Mouse (Mus musculus) bone marrow, adult 2 months (tissue): Measurements from ENCODE around the gene Cmbl. TPM values are rescaled to one million over a fixed set of nuclear protein-coding genes. Genes with fewer than 3 reads are reported as not detected.

Experiments used
- H3K27ac ChIP-seq: fragments of 200-500 bp; 2 replicates; pipeline ENCODE4 v1.5.1; 2012; ENCODE audit warnings: low read depth, mild to moderate bottlenecking, control low read depth, inconsistent platforms, low read length; ENCODE audit not compliant: control insufficient read depth, poor library complexity, insufficient read depth
- H3K4me1 ChIP-seq: fragments of 200-500 bp; 2 replicates; pipeline ENCODE4 v1.6.1; 2011; ENCODE audit warnings: low read length; ENCODE audit not compliant: control insufficient read depth, insufficient read depth
- H3K4me3 ChIP-seq: fragments of 200-500 bp; replicated peaks from 2 replicates; pipeline ENCODE3; 2011; ENCODE audit warnings: mild to moderate bottlenecking, low read depth, low read length, control low read depth; ENCODE audit not compliant: control insufficient read depth
- CTCF ChIP-seq: fragments of 200-500 bp; IDR thresholded peaks from 2 replicates; pipeline ENCODE4 v1.5.1; 2011; ENCODE audit warnings: low read length, control low read depth; ENCODE audit not compliant: control insufficient read depth, insufficient read depth
- POLR2A ChIP-seq: fragments of 200-500 bp; IDR thresholded peaks from 2 replicates; pipeline ENCODE4 v1.6.1; 2011; ENCODE audit warnings: low read depth, mild to moderate bottlenecking, control low read depth, low read length, borderline replicate concordance; ENCODE audit not compliant: control insufficient read depth
- WGBS: fragments of 180-500 bp; shearing (Covaris S2); methylation state at CpG from one replicate; pipeline ENCODE4 v1.1.7; 2018; 5-methylcytosine and 5-hydroxymethylcytosine counted together
- polyA plus RNA-seq: library from polyadenylated mRNA; stranded (reverse); fragments of >200 nt; gene quantifications from 2 replicates; pipeline ENCODE4 v1.2.4, GENCODE M21; 2011; ENCODE audit warnings: low replicate concordance; ENCODE audit not compliant: missing spikeins, insufficient read depth, insufficient read length

Gene Cmbl
- polyA plus RNA-seq, 1 experiment = 10.2 TPM

- Histone ChIP-seq H3K4me3 (no peak overlapping the region), H3K27ac (no peak overlapping the region), H3K4me1 (peaks cover 1% of the 10 kb centered on the region; the same call in 1 of the 2 replicates)
- whole genome bisulfite sequencing = 82% methylated on average over 13 of the region's 13 CpGs
- TF ChIP-seq CTCF (no peak), POLR2A (no peak)
These were observed 18.3 kb downstream of the Cmbl start for GRCm38 (mm10) chr15:31583304-31584085.

- 36% methylated on average over 7 of the region's 7 CpGs for WGBS
- Histone ChIP-seq H3K4me1 (peaks cover 1% of the 10 kb centered on the region; the same call in 1 of the 2 replicates), H3K4me3 (no peak overlapping the region), H3K27ac (no peak overlapping the region)
- TF ChIP-seq CTCF = no peak
These were observed 20.0 kb downstream of the Cmbl start for GRCm38 (mm10) chr15:31585238-31585637.

DNA sequence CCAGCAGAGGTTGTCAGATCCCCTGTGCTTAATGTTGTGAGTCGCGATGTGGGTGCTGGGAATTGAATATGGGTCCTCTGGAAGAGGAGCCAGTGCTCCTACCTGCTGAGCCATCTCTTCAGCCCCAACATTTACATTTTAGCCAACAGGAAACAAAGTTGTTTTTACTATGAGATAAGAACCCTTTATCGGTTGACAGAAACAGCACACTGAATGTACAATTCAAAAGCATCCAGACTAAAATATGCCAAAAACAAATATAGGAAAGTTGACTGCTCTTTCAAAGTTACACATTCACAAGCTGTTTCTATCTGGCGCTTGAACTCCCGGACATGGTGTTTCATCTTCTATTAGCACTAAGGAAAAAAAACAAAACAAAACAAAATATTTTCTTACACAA, 20.9 kb downstream of the Cmbl start:
- 72% methylated on average over 5 of the region's 5 CpGs for WGBS
- Histone ChIP-seq H3K4me3 (no peak overlapping the region), H3K4me1 (peaks cover 1% of the 10 kb centered on the region; the same call in 1 of the 2 replicates), H3K27ac (no peak overlapping the region)
- TF ChIP-seq CTCF = no peak
- TF ChIP-seq POLR2A = no peak

GRCm38 (mm10) chr15:31586519-31586918, 21.3 kb downstream of the Cmbl start:
- under 1% methylated on average over 4 of the region's 4 CpGs for WGBS
- no peak for TF ChIP-seq POLR2A
- peak; percentile 98 for TF ChIP-seq CTCF
- H3K4me1 ChIP-seq = peaks cover 1% of the 10 kb centered on the region; the same call in 1 of the 2 replicates

GRCm38 (mm10) chr15:31587789-31588188, 22.6 kb downstream of the Cmbl start:
- 37% methylated on average over 2 of the region's 2 CpGs for WGBS
- no peak overlapping the region for H3K4me3 ChIP-seq
- H3K4me1 ChIP-seq = peaks cover 1% of the 10 kb centered on the region; the same call in 1 of the 2 replicates

More at GRCm38 (mm10) chr15:31586519-31586918, 21.3 kb downstream of the Cmbl start:
- Histone ChIP-seq H3K4me3 (no peak overlapping the region), H3K27ac (no peak overlapping the region)

DNA sequence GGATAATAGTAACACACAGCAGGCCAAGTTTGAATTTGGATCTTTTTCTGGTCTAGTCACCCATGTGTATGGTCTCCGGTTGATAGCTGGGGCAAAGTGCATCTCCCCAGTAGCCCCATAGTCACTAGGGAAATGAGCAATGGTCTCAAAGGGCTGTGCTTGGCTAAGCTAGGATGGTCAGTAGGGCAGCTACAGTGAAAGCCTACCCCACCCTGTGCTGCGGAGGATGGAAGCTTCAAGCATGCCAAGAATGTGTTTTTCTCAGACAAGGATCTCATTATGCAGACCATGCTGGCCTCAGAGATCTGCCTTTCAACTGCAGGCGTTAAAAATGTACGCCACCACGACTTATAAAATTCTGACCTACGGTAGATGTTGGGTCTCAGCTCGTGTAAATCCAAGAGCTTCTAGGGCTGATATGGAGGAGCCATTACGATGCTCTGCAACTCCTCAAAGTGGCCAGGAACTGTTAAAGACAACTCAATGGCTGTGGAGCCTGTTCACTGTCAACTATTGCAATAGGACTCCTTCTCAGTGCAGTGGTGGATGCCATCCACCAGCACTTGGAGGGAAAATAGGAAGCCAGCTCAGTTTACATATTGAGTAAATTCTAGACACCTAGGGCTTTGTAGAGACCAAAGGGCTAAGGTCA, 23.9 kb downstream of the Cmbl start:
- WGBS = 77% methylated on average over 8 of the region's 8 CpGs
- TF ChIP-seq CTCF = no peak
- TF ChIP-seq POLR2A = no peak
- peaks cover 1% of the 10 kb centered on the region; the same call in 1 of the 2 replicates for H3K4me1 ChIP-seq
- no peak overlapping the region for H3K4me3 ChIP-seq
- H3K27ac ChIP-seq = no peak overlapping the region

More at GRCm38 (mm10) chr15:31587789-31588188, 22.6 kb downstream of the Cmbl start:
- TF ChIP-seq POLR2A = no peak
- no peak for TF ChIP-seq CTCF
- no peak overlapping the region for H3K27ac ChIP-seq

DNA sequence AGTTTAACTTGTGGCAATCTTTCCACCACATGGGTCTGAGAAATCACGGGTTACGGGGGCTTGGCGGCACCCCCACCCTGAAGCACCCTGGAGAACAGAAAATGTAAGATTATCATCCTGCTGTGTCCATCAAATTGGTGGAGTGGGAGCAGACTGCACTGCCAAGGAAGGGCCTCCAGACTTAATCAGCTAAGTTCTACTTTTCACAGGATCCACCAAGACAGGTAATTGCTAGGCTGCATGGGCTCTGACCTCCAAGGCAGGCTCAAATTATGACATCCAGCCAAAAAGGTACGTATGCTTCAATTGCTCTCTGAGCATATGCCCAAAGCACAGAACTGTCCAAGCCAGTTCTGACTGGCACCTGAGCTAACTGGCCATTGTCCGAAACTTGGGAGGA, 25.0 kb downstream of the Cmbl start:
- H3K27ac ChIP-seq = no peak overlapping the region
- 86% methylated on average over 5 of the region's 5 CpGs for WGBS
- no peak overlapping the region for H3K4me3 ChIP-seq
- TF ChIP-seq CTCF (no peak), POLR2A (no peak)
- peaks cover 1% of the 10 kb centered on the region; the same call in 1 of the 2 replicates for H3K4me1 ChIP-seq

- Histone ChIP-seq H3K27ac (no peak overlapping the region), H3K4me1 (no peaks in the 10 kb centered on the region), H3K4me3 (no peak overlapping the region)
- WGBS = 85% methylated on average over 8 of the region's 8 CpGs
- TF ChIP-seq CTCF (no peak), POLR2A (no peak)
These were observed 27.3 kb downstream of the Cmbl start for GRCm38 (mm10) chr15:31592531-31592930.
